Mouse (Mus musculus) heart, postnatal 0 days (tissue): ENCODE measurements at regions not wholly inside any gene's neighbourhood (a gene's known extent, or its start where the extent isn't known, plus 50 kb on each side); places are given as distances from the start of the nearest gene placed in this dataset.

Source experiments
- CTCF ChIP-seq: IDR thresholded peaks from 2 replicates; pipeline ENCODE4 v1.5.1; 2016; ENCODE audit warnings: antibody characterized with exemption, control low read depth, low read depth
- EP300 ChIP-seq: IDR thresholded peaks from 2 replicates; pipeline ENCODE4 v1.6.1; 2016; ENCODE audit warnings: antibody characterized with exemption, low read depth

DNA sequence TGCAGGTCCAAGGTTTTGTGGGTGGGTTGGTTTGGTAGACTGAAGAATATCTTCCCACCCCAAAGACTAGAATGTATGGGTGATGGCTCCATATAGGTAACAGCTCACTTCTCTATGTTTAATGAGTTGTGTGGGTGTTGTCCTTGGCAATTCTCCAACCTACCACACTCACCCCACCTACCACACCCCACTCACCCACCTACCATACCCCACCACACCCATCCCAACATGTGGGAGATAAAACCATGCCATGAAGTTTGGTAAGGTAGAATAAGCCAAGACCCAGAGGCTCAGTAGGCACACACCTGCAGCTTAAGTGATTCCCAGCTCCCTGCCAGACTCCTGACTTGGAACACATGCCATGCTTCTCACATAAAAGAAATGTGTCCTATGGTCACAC lies 89.0 kb upstream of the Ugp2 start:
- TF ChIP-seq EP300 = no peak
- no peak for TF ChIP-seq CTCF
